Mouse (Mus musculus) CH12.LX (cell line): ENCODE results near the gene Epas1.

Source experiments
- CHD2 ChIP-seq: IDR thresholded peaks from 2 replicates; pipeline ENCODE4 v1.6.1; 2011; ENCODE audit warnings: low read length, improper control_type of control experiment
- CTCF ChIP-seq, 2 experiments: IDR thresholded peaks in 1 of 2; conservative IDR thresholded peaks in 1 of 2; 2 replicates each; pipeline ENCODE4 v1.5.1; 2011 to 2012; ENCODE audit warnings: low read depth in 2 of 2, low read length in 2 of 2, improper control_type of control experiment in 1 of 2, inconsistent platforms in 1 of 2, mild to moderate bottlenecking in 1 of 2, moderate library complexity in 1 of 2
- EP300 ChIP-seq: IDR thresholded peaks from 2 replicates; pipeline ENCODE4 v1.6.1; 2011; ENCODE audit warnings: low read length, improper control_type of control experiment
- ETS1 ChIP-seq: conservative IDR thresholded peaks from 2 replicates; pipeline ENCODE4 v1.6.1; 2012; ENCODE audit warnings: low read depth, mild to moderate bottlenecking, inconsistent platforms, low read length, improper control_type of control experiment, moderate library complexity
- GABPA ChIP-seq: IDR thresholded peaks from 2 replicates; pipeline ENCODE4 v1.6.1; 2012; ENCODE audit warnings: low read depth, low read length, improper control_type of control experiment, inconsistent platforms; ENCODE audit not compliant: insufficient replicate concordance
- MAX ChIP-seq: IDR thresholded peaks from 2 replicates; pipeline ENCODE4 v1.6.1; 2011; ENCODE audit warnings: low read length, improper control_type of control experiment
- MAZ ChIP-seq: IDR thresholded peaks from 2 replicates; pipeline ENCODE4 v1.6.1; 2012; ENCODE audit warnings: low read depth, mild to moderate bottlenecking, inconsistent platforms, low read length, improper control_type of control experiment, moderate library complexity
- POLR2A ChIP-seq: IDR thresholded peaks from 2 replicates; pipeline ENCODE4 v1.6.1; 2011; ENCODE audit warnings: low read depth, mild to moderate bottlenecking, improper control_type of control experiment, low read length
- USF1 ChIP-seq: IDR thresholded peaks from 2 replicates; pipeline ENCODE4 v1.6.1; 2014; ENCODE audit warnings: low read depth, mild to moderate bottlenecking, inconsistent platforms, low read length, improper control_type of control experiment

DNA sequence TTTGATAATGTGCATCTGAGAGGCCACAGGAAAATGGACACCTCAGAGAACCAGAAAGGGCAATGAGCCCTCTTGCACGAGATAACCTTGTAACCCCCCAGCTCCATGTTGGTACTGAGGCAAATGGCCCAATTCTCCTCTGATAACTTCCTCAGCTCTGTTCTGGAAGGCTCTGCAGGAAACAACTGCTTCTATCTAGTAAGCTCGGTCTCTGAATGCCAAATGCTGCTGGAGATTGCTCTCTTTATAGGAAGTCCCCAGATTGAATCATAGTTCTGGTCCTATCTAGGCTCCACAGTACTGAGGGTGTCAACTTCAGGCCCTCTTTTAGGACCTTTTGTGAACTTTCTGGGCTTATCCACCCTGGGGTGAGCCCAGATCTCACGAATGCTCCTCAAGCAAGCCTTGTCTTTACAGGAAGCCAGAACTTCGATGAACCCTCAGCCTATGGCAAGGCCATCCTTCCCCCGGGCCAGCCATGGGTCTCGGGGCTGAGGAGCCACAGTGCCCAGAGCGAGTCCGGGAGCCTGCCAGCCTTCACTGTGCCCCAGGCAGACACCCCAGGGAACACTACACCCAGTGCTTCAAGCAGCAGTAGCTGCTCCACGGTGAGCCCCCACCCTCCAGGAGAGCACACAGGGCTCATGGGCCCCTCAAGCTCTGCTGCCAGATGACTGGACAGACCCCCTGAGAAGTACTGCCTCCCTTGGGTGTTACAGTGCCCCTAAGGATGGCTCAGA, 71.8 kb downstream of the Epas1 start:
- no peak for TF ChIP-seq POLR2A
- TF ChIP-seq MAZ: no peak
- TF ChIP-seq ETS1: no peak
- no peak for TF ChIP-seq MAX
- TF ChIP-seq USF1: no peak
- TF ChIP-seq CTCF (conservative IDR thresholded peaks at IDR 0.05 in 1 of 2, IDR thresholded peaks at IDR 0.05 in 1 of 2; ENCODE audit: low read depth in 2 of 2, low read length in 2 of 2): no peak
- TF ChIP-seq CHD2: no peak
- TF ChIP-seq EP300: no peak
- TF ChIP-seq GABPA: no peak
